Mouse (Mus musculus): ENCODE results near the gene Tead4. TPM values are rescaled to one million over a fixed set of nuclear protein-coding genes. Genes with fewer than 3 reads are reported as not detected.

Tead4 gene
- polyA plus RNA-seq (2012; ENCODE audit: insufficient read depth, insufficient read length, low replicate concordance, missing spikeins), result not detected in 2 replicates

GRCm38 (mm10) chr6:128300134-128301001, at the start of gene Tead4:
Gene Tead4, minus strand, starts transcription at chr6:128300823.
- peak within 1 kb of the TSS; percentile 58 for H3K4me3 ChIP-seq (ENCODE audit: insufficient read depth, low read depth, low read length)
- peaks cover 21% of the 10 kb centered on the region for H3K4me1 ChIP-seq (ENCODE audit: control insufficient read depth, insufficient read depth, low read length)
- TF ChIP-seq POLR2A (IDR thresholded peaks at IDR 0.05; ENCODE audit: insufficient read depth, low read depth, low read length) (no peak), CTCF (IDR thresholded peaks at IDR 0.05; ENCODE audit: insufficient read depth, low read depth, low read length) (no peak)
- under 1% methylated on average over 81 of the region's 81 CpGs for WGBS
- H3K27ac ChIP-seq (ENCODE audit: insufficient read depth, low read depth, low read length), result no peak within 1 kb of the TSS

DNA sequence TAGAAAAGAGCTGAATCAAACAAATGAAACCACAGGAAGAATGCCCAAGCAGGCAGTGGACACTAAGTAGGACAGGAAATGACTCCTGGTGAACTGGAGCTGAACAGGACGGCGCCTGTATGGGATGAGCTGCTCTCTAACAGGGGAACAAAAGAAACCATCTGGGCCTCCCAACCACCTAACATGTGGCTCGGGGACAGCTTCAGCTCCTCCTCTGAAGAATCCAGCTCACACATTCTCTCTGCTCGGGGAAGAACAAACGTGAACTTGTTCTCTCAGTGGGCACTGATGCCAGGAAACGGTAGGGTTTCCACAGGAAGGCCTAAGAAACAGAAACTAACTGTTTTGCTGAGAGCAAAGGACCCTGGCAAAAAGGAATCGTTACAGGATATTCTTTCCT, 49.1 kb upstream of the Tead4 start:
- H3K4me3 ChIP-seq (ENCODE audit: insufficient read depth, low read depth, low read length), result no peak overlapping the region
- H3K27ac ChIP-seq (ENCODE audit: insufficient read depth, low read depth, low read length), result peak overlapping the region; percentile 60; the same call in 1 of the 2 replicates
- 20% methylated on average over 7 of the region's 7 CpGs for WGBS
- H3K4me1 ChIP-seq (ENCODE audit: control insufficient read depth, insufficient read depth, low read length), result peaks cover 24% of the 10 kb centered on the region
- TF ChIP-seq POLR2A (IDR thresholded peaks at IDR 0.05; ENCODE audit: insufficient read depth, low read depth, low read length), result no peak
- no peak for TF ChIP-seq CTCF (IDR thresholded peaks at IDR 0.05; ENCODE audit: insufficient read depth, low read depth, low read length)

DNA sequence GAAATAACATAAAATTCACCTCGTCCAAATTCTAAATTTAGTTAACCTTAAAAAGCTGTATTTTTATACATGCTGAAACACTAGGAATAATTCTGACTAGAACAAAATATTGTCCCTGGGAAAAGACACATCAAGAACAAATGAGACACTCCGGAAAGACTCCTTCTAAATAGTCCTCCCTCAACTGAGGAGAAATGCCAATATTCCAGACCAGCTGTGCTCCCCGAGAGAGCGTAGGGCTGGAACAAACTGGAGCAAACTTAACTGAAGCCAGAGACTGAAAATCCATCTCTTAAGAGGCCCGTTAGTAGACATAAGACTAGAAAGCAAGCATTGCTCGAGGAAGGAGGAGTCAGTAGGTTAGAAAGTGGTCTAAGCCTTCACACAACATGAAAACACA, 46.2 kb upstream of the Tead4 start:
- H3K4me3 ChIP-seq (ENCODE audit: insufficient read depth, low read depth, low read length), result no peak overlapping the region
- 18% methylated on average over 6 of the region's 6 CpGs for WGBS
- TF ChIP-seq CTCF (IDR thresholded peaks at IDR 0.05; ENCODE audit: insufficient read depth, low read depth, low read length) (no peak), POLR2A (IDR thresholded peaks at IDR 0.05; ENCODE audit: insufficient read depth, low read depth, low read length) (no peak)
- peaks cover 22% of the 10 kb centered on the region for H3K4me1 ChIP-seq (ENCODE audit: control insufficient read depth, insufficient read depth, low read length)
- peak overlapping the region; percentile 77 for H3K27ac ChIP-seq (ENCODE audit: insufficient read depth, low read depth, low read length)

- Histone ChIP-seq H3K4me3 (ENCODE audit: insufficient read depth, low read depth, low read length) (no peak overlapping the region), H3K27ac (ENCODE audit: insufficient read depth, low read depth, low read length) (no peak overlapping the region), H3K4me1 (ENCODE audit: control insufficient read depth, insufficient read depth, low read length) (peaks cover 22% of the 10 kb centered on the region)
- WGBS, result 50% methylated on average over 10 of the region's 10 CpGs
- no peak for TF ChIP-seq CTCF (IDR thresholded peaks at IDR 0.05; ENCODE audit: insufficient read depth, low read depth, low read length)
- TF ChIP-seq POLR2A (IDR thresholded peaks at IDR 0.05; ENCODE audit: insufficient read depth, low read depth, low read length), result no peak
Measured at GRCm38 (mm10) chr6:128345623-128346022, 45.0 kb upstream of the Tead4 start.

DNA sequence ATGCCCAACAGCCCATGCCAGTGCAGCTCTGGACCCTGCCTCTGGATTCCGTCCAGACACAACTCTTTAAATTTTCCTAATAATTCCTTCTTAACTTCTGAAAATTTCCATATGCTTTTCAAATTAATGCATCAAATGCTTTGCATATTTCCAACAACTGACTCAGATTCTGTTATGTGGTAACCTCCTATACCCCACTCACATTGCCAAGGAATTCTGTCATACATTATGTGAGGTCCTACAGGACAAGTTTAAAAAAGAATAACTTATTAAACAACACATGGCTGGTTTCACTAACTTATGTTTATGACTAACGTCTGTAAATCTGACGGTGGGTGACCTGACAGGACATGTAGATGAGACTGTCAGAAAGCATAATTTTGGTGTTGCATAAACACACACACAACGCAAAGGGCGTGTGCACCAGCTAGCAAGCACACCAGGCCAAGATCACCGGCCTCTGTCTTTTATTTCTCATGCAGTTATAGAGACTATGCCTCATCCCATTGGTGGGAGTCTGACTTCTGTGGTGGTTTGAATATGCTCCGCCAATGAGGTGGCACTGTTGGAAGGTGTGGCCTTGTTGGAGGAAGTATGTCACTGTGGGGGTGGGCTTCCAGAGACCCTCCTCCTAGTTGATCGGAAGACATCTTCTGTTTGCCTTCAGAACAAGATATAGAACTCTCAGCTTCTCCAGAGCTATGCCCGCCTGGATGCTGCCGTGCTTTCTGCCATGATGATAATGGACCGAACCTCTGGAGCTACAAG, 41.5 kb upstream of the Tead4 start:
- Histone ChIP-seq H3K27ac (ENCODE audit: insufficient read depth, low read depth, low read length) (no peak overlapping the region), H3K4me1 (ENCODE audit: control insufficient read depth, insufficient read depth, low read length) (peaks cover 13% of the 10 kb centered on the region), H3K4me3 (ENCODE audit: insufficient read depth, low read depth, low read length) (no peak overlapping the region)
- TF ChIP-seq POLR2A (IDR thresholded peaks at IDR 0.05; ENCODE audit: insufficient read depth, low read depth, low read length) (no peak), CTCF (IDR thresholded peaks at IDR 0.05; ENCODE audit: insufficient read depth, low read depth, low read length) (no peak)
- WGBS, result 94% methylated on average over 11 of the region's 11 CpGs

- peaks cover 13% of the 10 kb centered on the region for H3K4me1 ChIP-seq (ENCODE audit: control insufficient read depth, insufficient read depth, low read length)
- 17% methylated on average over 5 of the region's 5 CpGs for WGBS
- peak overlapping the region; percentile 50; the same call in 1 of the 2 replicates for H3K27ac ChIP-seq (ENCODE audit: insufficient read depth, low read depth, low read length)
- H3K4me3 ChIP-seq (ENCODE audit: insufficient read depth, low read depth, low read length), result no peak overlapping the region
- no peak for TF ChIP-seq CTCF (IDR thresholded peaks at IDR 0.05; ENCODE audit: insufficient read depth, low read depth, low read length)
- TF ChIP-seq POLR2A (IDR thresholded peaks at IDR 0.05; ENCODE audit: insufficient read depth, low read depth, low read length), result no peak
Measured at GRCm38 (mm10) chr6:128338876-128339275, 38.3 kb upstream of the Tead4 start.

GRCm38 (mm10) chr6:128337467-128337866, 36.8 kb upstream of the Tead4 start:
- TF ChIP-seq CTCF (IDR thresholded peaks at IDR 0.05; ENCODE audit: insufficient read depth, low read depth, low read length) (no peak), POLR2A (IDR thresholded peaks at IDR 0.05; ENCODE audit: insufficient read depth, low read depth, low read length) (no peak)
- Histone ChIP-seq H3K27ac (ENCODE audit: insufficient read depth, low read depth, low read length) (no peak overlapping the region), H3K4me1 (ENCODE audit: control insufficient read depth, insufficient read depth, low read length) (peaks cover 13% of the 10 kb centered on the region), H3K4me3 (ENCODE audit: insufficient read depth, low read depth, low read length) (no peak overlapping the region)
- WGBS, result 64% methylated on average over 7 of the region's 7 CpGs

DNA sequence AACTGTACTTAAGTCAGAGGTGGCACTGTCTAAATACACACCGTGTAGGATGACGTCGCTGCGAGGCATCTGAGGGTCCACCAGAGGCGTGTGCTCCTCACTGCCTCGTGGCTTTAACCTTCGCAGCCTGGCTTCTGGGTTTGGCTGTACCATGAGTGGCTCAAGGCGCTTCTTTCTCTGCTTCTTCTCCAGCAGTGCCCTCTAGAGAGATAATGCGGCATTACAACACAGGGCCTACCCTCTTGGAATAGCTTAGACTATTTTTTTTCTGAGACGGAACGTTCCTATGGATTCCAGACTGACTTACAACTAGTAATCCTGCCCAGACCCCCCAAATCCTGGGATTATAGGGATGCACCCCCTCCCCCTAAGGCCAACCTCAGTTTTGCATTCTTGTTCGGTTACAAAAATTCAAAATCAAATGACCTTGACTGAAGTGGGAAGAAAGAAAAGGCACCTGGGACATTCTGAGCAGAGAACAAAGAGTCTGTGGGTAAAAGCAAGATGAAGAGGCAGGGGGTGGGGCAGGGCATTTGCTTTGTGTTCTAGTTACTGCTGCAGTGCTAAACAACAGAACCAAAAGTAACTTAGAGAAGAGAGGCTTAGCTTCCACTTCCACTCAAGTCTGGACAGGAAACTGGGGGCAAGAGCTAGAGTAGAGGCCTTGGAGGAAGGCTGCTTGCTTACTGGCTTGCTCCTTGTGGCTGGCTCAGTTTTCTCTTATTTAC, 33.9 kb upstream of the Tead4 start:
- H3K4me1 ChIP-seq (ENCODE audit: control insufficient read depth, insufficient read depth, low read length), result peaks cover 8% of the 10 kb centered on the region
- TF ChIP-seq CTCF (IDR thresholded peaks at IDR 0.05; ENCODE audit: insufficient read depth, low read depth, low read length) (peak; percentile 43; the same call in 1 of the 2 replicates), POLR2A (IDR thresholded peaks at IDR 0.05; ENCODE audit: insufficient read depth, low read depth, low read length) (no peak)
- no peak overlapping the region for H3K27ac ChIP-seq (ENCODE audit: insufficient read depth, low read depth, low read length)
- H3K4me3 ChIP-seq (ENCODE audit: insufficient read depth, low read depth, low read length), result no peak overlapping the region
- 13% methylated on average over 12 of the region's 12 CpGs for WGBS
